Mouse (Mus musculus): ENCODE data around the gene Pla2g4f. TPM values are rescaled to one million over a fixed set of nuclear protein-coding genes. Genes with fewer than 3 reads are reported as not detected.

Gene Pla2g4f
- polyA plus RNA-seq (2012; rRNA removed): 0.01 TPM in 2 replicates

DNA sequence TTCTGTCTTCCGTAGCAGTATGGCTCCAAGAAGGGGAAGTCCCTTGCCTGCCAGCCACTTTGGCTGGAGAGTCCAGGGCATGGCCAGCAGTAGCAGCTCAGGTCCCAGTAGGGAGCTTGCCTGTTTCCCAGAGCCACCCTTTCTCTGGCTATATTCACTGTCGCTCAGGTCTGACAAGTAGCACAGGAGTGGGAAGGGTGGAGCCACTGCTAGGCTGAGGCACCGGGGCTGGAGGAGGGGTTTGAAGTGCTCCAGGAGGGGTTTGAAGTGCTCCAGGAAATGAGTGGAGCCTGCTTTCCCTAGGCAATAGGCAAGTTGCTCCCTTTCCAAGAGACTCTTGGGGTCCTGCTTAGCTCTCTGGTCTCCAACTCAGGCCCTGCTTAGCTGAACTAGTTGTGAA is at the start of gene Pla2g4f:
Gene Pla2g4f, minus strand, starts transcription at position 190 of the 400 bp plus-strand sequence.

GRCm38 (mm10) chr2:120352682-120353646 is 39.0 kb upstream of the Pla2g4f start, which contains the start of gene Vps39:
Gene Vps39, minus strand, starts transcription at chr2:120353137.

DNA sequence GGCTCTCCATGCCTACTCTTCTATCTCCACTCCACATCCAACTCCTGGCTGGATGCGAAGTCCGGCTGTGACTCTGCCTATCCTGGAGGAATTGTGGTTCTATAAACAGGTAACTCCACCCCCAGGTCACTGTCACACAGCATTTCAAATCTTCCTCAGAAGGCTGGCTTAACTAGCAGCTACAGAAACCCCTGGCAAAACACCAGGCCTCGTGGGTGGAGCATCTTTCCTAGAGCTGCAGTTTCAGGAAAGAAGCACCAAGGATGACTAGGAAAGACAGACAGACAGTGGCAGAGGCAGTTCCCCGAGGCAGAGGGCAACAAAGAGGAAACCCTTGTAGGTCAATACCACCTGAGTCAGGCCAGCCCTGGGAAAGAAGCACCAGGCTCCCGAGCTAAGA is 25.0 kb downstream of the Pla2g4f start, which contains the start of gene Pla2g4d:
Gene Pla2g4d, minus strand, starts transcription at position 203 of the 400 bp plus-strand sequence.

Other genes starting within 250 kb of the Pla2g4f start
- gene Ehd4, start 159.6 kb downstream of the Pla2g4f start, polyA plus RNA-seq (2012; rRNA removed): 6.9 and 7.5 TPM in 2 replicates
- gene Pla2g4e, start 68.8 kb downstream of the Pla2g4f start, polyA plus RNA-seq (2012; rRNA removed): under 0.01 and 0.01 TPM in 2 replicates
- gene Pla2g4d, start 25.0 kb downstream of the Pla2g4f start, polyA plus RNA-seq (2012; rRNA removed): under 0.01 TPM in 1 of 2 replicates, not detected in the other
- gene Vps39, start 39.0 kb upstream of the Pla2g4f start, polyA plus RNA-seq (2012; rRNA removed): 6.6 and 7.0 TPM in 2 replicates
- gene Ganc, start 89.7 kb upstream of the Pla2g4f start, polyA plus RNA-seq (2012; rRNA removed): 4.8 and 5.5 TPM in 2 replicates
- gene Tmem87a, start 89.9 kb upstream of the Pla2g4f start, polyA plus RNA-seq (2012; rRNA removed): 6.2 and 6.6 TPM in 2 replicates
- 2.2 and 3.1 TPM in 2 replicates for gene Capn3, start 141.9 kb upstream of the Pla2g4f start, polyA plus RNA-seq (2012; rRNA removed)
- 14.2 and 17.1 TPM in 2 replicates for gene Zfp106, start 249.7 kb upstream of the Pla2g4f start, polyA plus RNA-seq (2012; rRNA removed)

Measured in liver, embryonic 14 days (tissue).